Mouse (Mus musculus) ES-E14 (cell line): ENCODE measurements around the gene Epb41l2.

Source experiments
- CHD2 ChIP-seq: IDR thresholded peaks from 2 replicates; pipeline ENCODE4 v1.6.1; 2014; ENCODE audit warnings: mild to moderate bottlenecking, low read depth, low read length, inconsistent platforms
- MAFK ChIP-seq: IDR thresholded peaks from 2 replicates; pipeline ENCODE4 v1.6.1; 2014; ENCODE audit warnings: mild to moderate bottlenecking, low read depth, low read length, inconsistent platforms; ENCODE audit not compliant: insufficient read depth
- ZC3H11A ChIP-seq: IDR thresholded peaks from 2 replicates; pipeline ENCODE4 v1.6.1; 2012; ENCODE audit warnings: low read depth, mild to moderate bottlenecking, inconsistent platforms, low read length, borderline replicate concordance
- ZNF384 ChIP-seq: IDR thresholded peaks from 2 replicates; pipeline ENCODE4 v1.6.1; 2012; ENCODE audit warnings: low read depth, low read length, inconsistent platforms

DNA sequence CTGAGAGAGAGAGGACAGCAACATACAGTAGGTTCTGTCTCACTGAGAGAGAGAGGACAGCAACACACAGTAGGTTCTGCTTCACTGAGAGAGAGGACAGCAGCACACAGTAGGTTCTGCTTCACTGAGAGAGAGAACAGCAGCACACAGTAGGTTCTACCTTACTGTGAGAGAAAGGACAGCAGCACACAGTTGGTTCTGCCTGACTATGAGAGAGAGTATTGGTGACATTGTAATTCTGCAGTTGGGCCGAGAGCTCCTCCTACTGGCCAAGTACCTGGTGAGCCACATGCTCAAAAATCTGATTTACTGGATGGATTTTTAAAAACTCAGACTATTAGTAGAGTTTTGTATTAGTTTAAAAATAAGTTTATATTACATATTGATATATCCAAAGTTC lies 128.9 kb downstream of the Epb41l2 start:
- TF ChIP-seq MAFK = no peak
- TF ChIP-seq ZC3H11A = peak; percentile 74; the same call in 1 of the 2 replicates
- no peak for TF ChIP-seq CHD2
- no peak for TF ChIP-seq ZNF384
